Mouse (Mus musculus) ZHBTc4 (cell line): ENCODE results near the gene Dtl.

Experiments
- DNase-seq: peaks from one replicate; pipeline ENCODE4 v3.0.0-alpha.2; 2011; ENCODE audit warnings: low read depth, low spot score

Dtl gene

GRCm38 (mm10) chr1:191575458-191576247 lies at the start of gene Dtl, which contains the start of gene Ints7:
TSS of gene Dtl (minus strand) at chr1:191575544.
TSS of gene Ints7 (plus strand) at chr1:191575636.
- peak; percentile 100 for DNase-seq

GRCm38 (mm10) chr1:191625026-191625425 lies 49.7 kb upstream of the Dtl start:
- peak; percentile 29 for DNase-seq

GRCm38 (mm10) chr1:191624492-191624891 lies 49.1 kb upstream of the Dtl start:
- no peak for DNase-seq

- DNase-seq, result no peak
Observed at GRCm38 (mm10) chr1:191622801-191623200, 47.5 kb upstream of the Dtl start.

- DNase-seq, result no peak
Observed at GRCm38 (mm10) chr1:191621096-191621495, 45.8 kb upstream of the Dtl start.

- no peak for DNase-seq
Observed at GRCm38 (mm10) chr1:191618067-191618766, 42.9 kb upstream of the Dtl start.

GRCm38 (mm10) chr1:191617589-191617988 lies 42.2 kb upstream of the Dtl start:
- DNase-seq, result no peak

- peak; percentile 74 for DNase-seq
Observed at GRCm38 (mm10) chr1:191616245-191616644, 40.9 kb upstream of the Dtl start.

GRCm38 (mm10) chr1:191612877-191613276 lies 37.5 kb upstream of the Dtl start:
- DNase-seq, result peak; percentile 35

GRCm38 (mm10) chr1:191611686-191612085 lies 36.3 kb upstream of the Dtl start:
- no peak for DNase-seq

- DNase-seq, result no peak
Observed at GRCm38 (mm10) chr1:191610357-191610756, 35.0 kb upstream of the Dtl start.

GRCm38 (mm10) chr1:191609578-191609977 lies 34.2 kb upstream of the Dtl start:
- no peak for DNase-seq

- peak; percentile 29 for DNase-seq
Observed at GRCm38 (mm10) chr1:191609051-191609450, 33.7 kb upstream of the Dtl start.

- no peak for DNase-seq
Observed at GRCm38 (mm10) chr1:191604690-191605089, 29.3 kb upstream of the Dtl start.

GRCm38 (mm10) chr1:191599210-191599609 lies 23.9 kb upstream of the Dtl start:
- no peak for DNase-seq

GRCm38 (mm10) chr1:191596076-191596475 lies 20.7 kb upstream of the Dtl start:
- no peak for DNase-seq

GRCm38 (mm10) chr1:191592016-191592720 lies 16.8 kb upstream of the Dtl start:
- DNase-seq, result no peak

GRCm38 (mm10) chr1:191588749-191589148 lies 13.4 kb upstream of the Dtl start:
- no peak for DNase-seq

GRCm38 (mm10) chr1:191587062-191587461 lies 11.7 kb upstream of the Dtl start:
- no peak for DNase-seq

GRCm38 (mm10) chr1:191585704-191586103 lies 10.4 kb upstream of the Dtl start:
- no peak for DNase-seq

- no peak for DNase-seq
Observed at GRCm38 (mm10) chr1:191584483-191584882, 9.1 kb upstream of the Dtl start.

- DNase-seq, result no peak
Observed at GRCm38 (mm10) chr1:191583836-191584235, 8.5 kb upstream of the Dtl start.
